Mouse (Mus musculus): Measurements from ENCODE around the gene Dnajb6.
"Not testable (repeated sequence)": the region's sequence is repeated elsewhere in the genome, so short reads cannot be mapped to it uniquely, and the experiment has no call there.

Gene Dnajb6

GRCm38 (mm10) chr5:29735557-29736061 lies at the start of gene Dnajb6, which contains the start of gene Gm5129:
Gene Dnajb6, plus strand, starts transcription at chr5:29735688.
Gene Gm5129, minus strand, starts transcription at chr5:29735936.
- DNase-seq (ENCODE audit: low spot score in 2 of 2), result peak; percentile 95 to 99

DNA sequence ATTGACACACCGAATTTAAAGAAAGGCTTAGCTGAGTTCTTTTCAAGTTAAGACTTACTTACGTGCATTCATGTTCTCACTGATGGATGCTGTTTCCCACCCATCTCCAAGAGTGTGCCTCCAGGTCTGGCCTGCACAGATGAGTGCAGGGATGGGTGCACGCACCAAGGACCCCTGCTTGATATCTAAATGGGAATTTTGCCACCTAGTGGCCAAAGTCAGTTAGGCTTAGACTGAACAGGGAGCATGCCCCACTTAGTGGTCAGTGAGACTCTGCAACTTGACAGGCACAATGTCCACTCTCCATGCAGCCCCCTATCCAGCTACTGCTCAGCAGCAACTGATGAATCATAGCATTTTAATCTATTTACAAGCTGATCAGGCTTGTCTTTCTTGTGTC lies 47.8 kb upstream of the Dnajb6 start:
- DNase-seq (ENCODE audit: low spot score in 2 of 2), result no peak

DNA sequence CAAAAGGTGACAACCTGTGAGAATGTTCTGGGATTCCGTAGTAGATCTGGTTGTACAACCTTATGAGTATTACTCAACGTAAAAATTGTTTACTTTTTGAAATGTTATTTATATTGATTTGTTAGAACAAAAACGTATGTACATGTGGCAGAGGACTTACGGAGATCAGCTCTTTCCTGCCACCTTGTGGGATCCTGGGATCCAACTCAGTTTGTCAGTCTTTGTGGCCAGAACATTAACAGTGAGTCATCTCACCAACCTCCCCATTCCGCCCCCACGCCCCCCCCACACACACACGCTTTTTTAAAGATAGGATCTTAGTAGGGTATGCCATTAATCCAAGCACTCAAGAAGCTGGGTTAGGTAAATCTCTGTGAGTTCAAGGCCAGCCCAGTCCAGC lies 47.1 kb upstream of the Dnajb6 start:
- no peak for DNase-seq (ENCODE audit: low spot score in 2 of 2)

DNA sequence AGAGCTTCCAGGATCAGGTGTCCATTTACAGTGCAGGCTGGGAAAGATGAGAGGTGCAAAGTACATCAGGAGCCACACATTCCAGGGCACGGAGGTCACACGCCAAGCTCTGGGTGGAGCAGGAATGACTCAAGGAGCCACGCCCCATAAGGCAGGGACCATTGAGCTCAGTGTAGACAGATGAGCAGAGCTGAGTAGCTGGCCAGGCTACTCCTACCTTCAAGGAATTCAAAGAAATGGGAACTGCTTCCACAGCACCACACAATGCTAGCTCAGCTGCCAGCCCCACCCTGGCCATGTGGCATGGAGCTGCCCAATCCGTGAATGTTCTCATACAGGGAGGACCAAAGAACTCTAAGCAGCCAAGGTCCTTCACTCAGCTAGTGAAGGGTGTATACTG lies 37.0 kb upstream of the Dnajb6 start:
- no peak for DNase-seq (ENCODE audit: low spot score in 2 of 2)

GRCm38 (mm10) chr5:29699520-29700202 lies 35.8 kb upstream of the Dnajb6 start:
- no peak for DNase-seq (ENCODE audit: low spot score in 2 of 2)

GRCm38 (mm10) chr5:29707241-29707640 lies 28.2 kb upstream of the Dnajb6 start:
- no peak for DNase-seq (ENCODE audit: low spot score in 2 of 2)

- no peak for DNase-seq (ENCODE audit: low spot score in 2 of 2)
Observed at GRCm38 (mm10) chr5:29708258-29708657, 27.2 kb upstream of the Dnajb6 start.

DNA sequence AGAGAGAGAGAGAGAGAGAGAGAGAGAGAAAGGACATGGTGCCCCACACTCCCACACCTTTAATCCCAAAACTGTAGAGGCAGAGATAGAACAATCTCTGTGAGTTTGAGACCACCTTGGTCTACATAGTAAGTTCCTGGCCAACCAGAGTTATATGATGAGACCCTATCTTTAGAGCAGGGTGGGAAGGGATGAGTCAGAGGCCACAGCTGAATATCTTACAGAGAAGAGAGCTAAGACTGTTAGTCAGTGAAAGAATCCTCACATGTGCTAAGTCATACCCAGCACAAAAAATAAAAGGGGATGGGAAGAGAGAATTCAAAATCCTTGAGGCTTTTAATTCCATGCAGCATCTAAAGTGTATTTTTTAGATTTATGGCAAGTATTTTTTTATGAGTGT lies 23.9 kb upstream of the Dnajb6 start:
- no peak for DNase-seq (ENCODE audit: low spot score in 2 of 2)

DNA sequence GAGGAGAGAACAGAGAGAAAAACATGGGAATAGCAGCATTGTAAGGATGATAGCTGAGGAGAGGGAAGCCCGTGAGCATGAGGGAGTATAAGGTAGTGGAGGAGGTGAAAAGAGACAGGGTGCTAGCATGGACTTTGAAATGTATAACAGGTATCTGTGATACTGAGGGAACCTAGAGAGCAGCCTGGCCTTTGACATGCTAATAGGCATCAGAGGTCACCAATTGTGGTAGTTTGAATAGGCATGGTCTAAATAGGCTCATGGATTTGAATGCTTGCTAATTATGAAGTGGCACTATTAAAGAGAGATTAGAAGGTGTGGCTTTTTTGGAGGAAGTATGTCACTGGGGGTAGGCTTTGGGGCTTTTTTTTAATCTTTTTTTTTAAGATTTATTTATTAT lies 22.6 kb upstream of the Dnajb6 start:
- DNase-seq (ENCODE audit: low spot score in 2 of 2), result no peak

GRCm38 (mm10) chr5:29721159-29721558 lies 14.3 kb upstream of the Dnajb6 start:
- no peak for DNase-seq (ENCODE audit: low spot score in 2 of 2)

DNA sequence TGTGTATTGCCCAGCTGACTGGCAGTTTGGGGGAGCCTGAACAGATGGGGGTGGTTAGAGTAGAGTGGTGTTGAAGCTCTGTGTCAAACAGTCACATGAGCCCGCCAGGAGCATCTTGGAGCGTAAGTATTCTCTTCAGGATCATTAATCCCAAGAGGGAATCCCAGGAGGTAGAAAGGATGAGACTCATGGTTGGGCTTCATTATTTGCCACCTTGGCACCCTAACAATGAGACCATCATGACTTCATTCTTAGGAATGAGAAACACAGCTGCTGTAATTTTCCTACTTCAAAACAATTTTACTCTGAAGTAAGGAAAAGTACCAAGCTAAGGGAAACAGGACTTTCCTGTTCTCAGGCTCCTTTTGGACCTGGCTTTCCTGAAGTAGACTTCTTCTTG lies 10.1 kb upstream of the Dnajb6 start:
- DNase-seq (ENCODE audit: low spot score in 2 of 2), result no peak

DNA sequence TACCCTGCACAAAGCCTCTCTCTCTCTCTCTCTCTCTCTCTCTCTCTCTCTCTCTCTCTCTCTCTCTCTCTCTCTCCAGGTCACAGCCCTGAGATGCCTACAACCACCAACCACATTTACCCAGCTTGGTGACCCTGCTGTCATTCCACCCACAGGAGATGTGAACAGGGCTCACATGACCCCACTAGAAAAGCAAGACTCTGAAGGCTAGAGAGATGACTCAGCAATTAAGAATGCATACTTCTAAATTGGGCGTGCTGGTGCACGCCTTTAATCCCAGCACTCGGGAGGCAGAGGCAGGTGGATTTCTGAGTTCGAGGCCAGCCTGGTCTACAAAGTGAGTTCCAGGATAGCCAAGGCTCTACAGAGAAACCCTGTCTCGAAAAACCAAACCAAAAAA lies 9.4 kb upstream of the Dnajb6 start:
- not testable (repeated sequence) for DNase-seq (ENCODE audit: low spot score in 2 of 2)

DNA sequence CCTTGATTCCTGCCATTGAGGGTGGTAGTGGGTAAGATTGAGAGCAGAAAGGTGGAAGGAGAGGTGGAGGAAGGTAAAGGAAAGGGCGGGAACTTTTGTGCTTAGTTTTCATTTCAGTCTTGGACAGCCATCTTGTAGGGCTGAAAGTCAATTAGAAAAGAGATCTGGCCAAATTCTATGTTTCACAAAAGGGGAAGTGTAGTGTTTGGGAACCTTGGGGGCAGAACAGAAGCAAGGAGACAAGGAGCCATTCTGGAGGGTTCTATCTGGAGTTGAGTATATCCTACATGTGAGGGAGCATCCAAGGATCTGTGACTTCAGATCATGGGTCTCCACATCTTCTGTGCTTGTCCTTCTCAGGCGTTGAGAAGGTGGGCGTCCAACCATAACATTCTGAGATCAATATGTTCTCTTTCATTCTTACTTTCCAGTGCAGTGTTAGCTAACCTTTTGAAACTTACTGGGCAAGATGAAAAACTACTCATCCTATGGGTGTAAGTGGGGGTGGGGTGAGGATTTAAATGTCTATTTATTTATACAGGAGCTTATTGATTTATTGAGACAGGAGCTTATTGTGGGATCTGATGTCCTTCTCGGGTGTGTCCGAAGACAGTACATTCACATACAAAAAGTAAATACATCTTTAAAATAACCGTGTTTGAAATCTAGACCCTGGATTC lies 517 bp upstream of the Dnajb6 start:
- DNase-seq (ENCODE audit: low spot score in 2 of 2), result no peak

DNA sequence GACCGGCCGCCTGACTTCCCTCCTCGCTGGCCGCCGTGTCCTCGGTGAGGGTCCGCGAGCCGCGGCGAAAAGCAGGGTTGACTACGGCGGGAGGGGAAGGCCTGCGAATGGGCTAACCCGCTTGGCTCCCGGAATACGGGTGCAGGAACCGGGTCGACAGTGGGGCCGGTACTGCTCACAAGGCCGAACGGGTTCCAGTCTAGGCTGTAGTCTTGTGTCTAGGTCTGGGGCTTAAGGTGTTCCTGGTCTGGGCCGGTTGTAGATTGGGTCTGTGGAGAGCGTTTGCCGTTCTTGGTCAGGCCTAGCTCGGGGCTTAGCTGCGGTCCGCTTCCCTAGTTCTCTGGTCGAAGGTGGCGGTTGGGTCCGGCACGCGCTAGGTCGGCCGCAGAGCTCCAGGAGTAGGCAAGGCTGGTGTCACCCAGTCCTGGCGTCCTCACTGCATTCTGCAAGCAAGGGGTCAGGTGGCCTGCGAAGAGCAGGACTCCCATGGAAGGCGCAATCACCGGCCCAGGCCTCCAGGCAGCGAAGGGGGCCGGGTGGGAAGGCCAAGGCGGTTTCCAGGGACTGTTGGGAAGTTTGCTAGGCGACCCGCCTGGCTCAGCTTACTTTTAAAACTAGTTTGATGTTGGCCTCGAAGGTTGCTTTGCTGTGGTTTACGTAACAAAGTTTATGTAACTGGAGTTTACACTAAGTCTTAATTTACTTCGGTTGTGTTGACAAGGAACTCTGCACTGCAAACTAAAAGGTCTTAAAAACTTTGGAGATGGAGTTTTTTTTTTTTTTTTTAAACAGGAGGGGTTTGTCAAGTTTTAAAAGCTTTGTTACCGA lies 799 bp downstream of the Dnajb6 start:
- peak; percentile 62 to 84 for DNase-seq (ENCODE audit: low spot score in 2 of 2)

DNA sequence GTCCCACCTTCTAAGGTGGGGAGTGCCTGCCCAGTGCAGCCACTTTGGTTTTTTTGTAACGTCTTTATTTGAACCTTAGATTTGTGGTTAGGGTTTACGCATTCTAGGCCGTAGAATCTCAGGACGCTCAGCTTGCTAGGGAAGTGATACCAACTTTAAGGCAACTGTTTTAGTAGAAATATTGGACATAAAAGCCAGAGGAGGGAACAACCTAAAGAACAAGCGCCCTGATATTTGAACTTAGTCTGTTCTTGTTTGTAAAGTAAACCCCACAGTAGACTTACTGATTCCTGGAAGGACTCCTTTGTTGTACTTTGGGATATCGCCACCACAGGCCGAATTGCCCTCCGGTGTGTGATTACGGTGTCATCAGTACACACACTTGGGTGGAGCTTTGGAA lies 1.5 kb downstream of the Dnajb6 start:
- DNase-seq (ENCODE audit: low spot score in 2 of 2), result no peak

DNA sequence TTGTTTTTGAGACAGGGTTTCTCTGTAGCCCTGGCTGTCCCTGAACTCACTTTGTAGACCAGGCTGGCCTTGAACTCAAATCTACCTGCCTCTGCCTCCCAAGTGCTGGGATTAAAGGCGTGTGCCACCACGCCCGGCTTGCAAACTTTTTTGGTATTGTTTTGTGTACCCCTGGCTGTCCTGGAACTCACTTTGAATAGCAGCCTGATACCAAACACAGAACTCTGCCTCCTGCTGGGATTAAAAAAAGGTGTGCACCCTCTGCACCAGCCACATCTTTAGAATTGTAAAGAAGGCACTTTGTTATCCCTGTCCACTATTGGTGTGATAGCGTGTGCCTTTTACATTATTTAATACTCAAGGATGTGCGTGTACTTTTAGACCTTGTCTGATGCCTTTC lies 2.0 kb downstream of the Dnajb6 start:
- DNase-seq (ENCODE audit: low spot score in 2 of 2), result no peak

GRCm38 (mm10) chr5:29738076-29738475 lies 2.6 kb downstream of the Dnajb6 start:
- DNase-seq (ENCODE audit: low spot score in 2 of 2), result no peak

GRCm38 (mm10) chr5:29740651-29741050 lies 5.2 kb downstream of the Dnajb6 start:
- no peak for DNase-seq (ENCODE audit: low spot score in 2 of 2)

GRCm38 (mm10) chr5:29741093-29741492 lies 5.6 kb downstream of the Dnajb6 start:
- no peak for DNase-seq (ENCODE audit: low spot score in 2 of 2)

- DNase-seq (ENCODE audit: low spot score in 2 of 2), result no peak
Observed at GRCm38 (mm10) chr5:29747661-29748060, 12.2 kb downstream of the Dnajb6 start.

GRCm38 (mm10) chr5:29751306-29751705 lies 15.8 kb downstream of the Dnajb6 start:
- no peak for DNase-seq (ENCODE audit: low spot score in 2 of 2)

DNA sequence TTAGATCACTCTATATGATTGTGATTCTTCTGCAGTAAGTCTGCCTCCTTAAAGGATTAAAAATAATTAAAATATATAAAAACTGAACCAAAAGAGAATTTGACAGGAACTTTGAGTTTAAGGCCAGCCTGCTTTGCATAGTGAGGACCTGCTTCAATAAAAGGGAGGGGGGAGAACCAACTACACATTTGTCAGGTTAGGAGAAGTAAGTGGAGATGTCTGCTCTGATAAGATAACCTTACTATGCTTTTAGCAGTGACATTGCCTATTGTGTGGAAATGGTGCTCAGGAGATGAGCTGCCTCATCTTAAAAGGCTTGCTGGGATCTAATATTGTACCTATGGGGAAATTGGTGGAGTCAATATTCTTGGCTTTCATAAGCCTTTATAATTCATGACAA lies 17.4 kb downstream of the Dnajb6 start:
- no peak for DNase-seq (ENCODE audit: low spot score in 2 of 2)
